Mouse (Mus musculus): Measurements from ENCODE around the gene Col6a3.
A peak's percentile ranks its signal among the peaks of the same experiment; 100 is the strongest.

Gene Col6a3

DNA sequence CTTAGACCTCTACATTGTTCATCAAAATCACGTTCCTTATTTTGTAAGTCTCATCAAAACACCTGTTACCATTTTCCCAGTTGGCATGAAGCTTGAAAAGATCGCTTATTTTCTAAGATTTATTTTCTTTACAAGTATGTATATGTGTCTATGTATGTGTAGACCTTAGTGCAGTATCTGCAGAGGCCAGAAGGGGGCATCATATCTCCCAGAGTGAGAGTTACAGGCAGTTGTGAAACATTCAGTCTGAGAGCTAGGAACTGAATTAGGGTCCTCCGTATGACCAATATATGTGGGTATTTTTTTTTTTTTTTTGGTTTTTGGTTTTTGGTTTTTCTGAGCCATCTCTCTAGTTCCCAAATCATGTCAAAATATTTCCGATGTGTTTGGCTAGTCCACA, 50.4 kb downstream of the Col6a3 start:
- no peak for DNase-seq

GRCm38 (mm10) chr1:90790925-90791324, 52.8 kb downstream of the Col6a3 start:
- no peak for DNase-seq

- DNase-seq: no peak
Measured at GRCm38 (mm10) chr1:90789506-90789905, 54.3 kb downstream of the Col6a3 start.

- no peak for DNase-seq
Measured at GRCm38 (mm10) chr1:90780446-90780845, 63.3 kb downstream of the Col6a3 start.

DNA sequence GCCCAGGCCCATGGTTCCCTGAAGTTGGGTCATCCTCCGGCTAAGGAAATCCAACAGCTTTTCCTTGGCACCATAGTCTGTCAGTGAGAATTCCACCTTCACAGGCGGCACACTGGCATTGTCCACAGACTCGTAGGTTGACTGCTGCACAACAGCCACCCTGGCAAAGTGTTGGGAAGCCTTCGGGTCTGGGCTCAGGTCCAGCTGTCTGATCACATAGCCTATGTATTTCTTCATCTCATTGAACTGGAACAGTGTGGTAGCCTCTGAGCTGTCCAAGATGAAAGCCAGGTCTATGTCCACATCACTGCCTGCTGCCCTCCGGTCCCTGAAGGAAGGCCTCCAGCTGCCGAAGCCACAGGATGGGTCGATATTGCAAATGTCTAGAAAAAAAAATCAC, 64.7 kb downstream of the Col6a3 start:
- DNase-seq: no peak

GRCm38 (mm10) chr1:90775477-90776241, 68.1 kb downstream of the Col6a3 start:
- DNase-seq: peak; percentile 21

GRCm38 (mm10) chr1:90771172-90771571, 72.6 kb downstream of the Col6a3 start:
- DNase-seq: no peak

GRCm38 (mm10) chr1:90770027-90770426, 73.7 kb downstream of the Col6a3 start:
- no peak for DNase-seq

DNA sequence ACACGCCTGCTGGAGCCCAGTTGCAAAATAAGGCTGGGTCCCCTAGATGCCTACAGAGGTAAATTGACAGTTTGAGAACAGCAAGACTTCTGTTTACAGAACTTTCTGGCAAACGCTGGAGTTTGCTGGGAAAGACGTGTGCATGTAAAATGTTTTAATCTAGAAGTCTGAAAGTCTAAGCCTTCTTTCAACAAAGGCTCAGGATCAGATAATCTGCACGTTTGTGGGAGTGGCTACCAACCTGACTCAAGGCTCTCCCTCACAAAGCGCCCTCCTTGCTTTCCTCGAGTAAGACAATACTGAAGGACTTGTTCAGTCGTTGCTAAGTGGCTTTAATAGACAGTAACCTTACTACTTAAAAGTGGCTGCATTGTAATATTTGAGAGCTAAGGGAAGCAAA, 74.5 kb downstream of the Col6a3 start:
- no peak for DNase-seq

GRCm38 (mm10) chr1:90758091-90758673, 85.6 kb downstream of the Col6a3 start:
- DNase-seq: no peak

GRCm38 (mm10) chr1:90753869-90754563, 89.8 kb downstream of the Col6a3 start:
- peak; percentile 44 for DNase-seq

DNA sequence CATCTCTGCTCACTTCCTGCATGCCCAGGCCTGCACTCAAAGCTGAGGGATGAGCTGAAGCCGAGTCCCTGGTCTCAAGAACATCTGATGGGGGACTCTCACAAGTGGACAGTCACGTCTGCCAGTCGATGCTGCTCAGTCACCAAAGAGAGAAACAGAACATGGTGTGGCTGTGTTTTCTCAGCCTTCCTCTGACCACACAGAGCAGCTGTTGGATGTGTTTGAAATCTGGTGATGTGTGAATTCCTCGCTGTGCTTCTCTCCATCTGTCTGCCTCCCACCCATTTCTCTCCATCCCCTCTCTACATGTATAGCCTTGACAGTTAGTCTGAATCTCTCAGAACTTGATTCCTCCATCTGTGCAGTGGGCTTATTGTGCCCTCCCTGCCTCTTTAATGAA, 92.5 kb downstream of the Col6a3 start:
- DNase-seq: no peak

DNA sequence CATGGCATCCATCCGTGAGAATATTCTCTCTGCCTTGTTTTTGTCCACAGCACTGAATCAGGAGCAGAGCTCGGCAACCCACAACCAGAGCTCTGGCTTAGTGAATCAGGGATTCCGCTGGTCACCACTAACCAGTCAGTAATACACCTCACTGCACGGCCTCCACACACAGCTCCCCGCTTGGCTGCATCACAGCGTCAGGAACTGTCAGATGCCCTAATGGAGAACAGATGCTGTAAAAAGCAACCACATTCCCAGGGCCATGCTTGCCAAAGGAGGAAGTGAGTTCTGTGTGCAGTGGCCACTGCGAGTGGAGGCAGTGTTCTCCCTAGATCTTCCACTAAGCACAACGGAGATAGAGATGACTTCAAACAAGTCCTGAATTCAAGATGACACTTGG, 93.6 kb downstream of the Col6a3 start:
- DNase-seq: no peak

- DNase-seq: peak; percentile 14
Measured at GRCm38 (mm10) chr1:90748544-90748943, 95.2 kb downstream of the Col6a3 start.

- DNase-seq: peak; percentile 26
Measured at GRCm38 (mm10) chr1:90743941-90744386, 99.8 kb downstream of the Col6a3 start.

DNA sequence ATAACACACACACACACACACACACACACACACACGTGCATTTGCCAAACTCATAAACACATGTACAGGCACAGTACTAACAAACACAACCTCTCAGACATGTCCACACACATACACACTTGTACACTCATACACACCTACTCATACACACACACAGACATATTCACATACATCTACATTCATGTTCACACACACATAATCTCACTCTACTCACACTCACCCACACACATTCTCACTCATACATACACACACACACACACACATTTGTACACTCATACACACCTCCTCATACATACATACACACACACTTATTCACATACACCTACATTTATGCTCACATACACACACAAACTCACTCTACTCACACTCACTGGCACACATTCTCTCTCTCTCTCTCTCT, 100.3 kb downstream of the Col6a3 start:
- DNase-seq: no peak

DNA sequence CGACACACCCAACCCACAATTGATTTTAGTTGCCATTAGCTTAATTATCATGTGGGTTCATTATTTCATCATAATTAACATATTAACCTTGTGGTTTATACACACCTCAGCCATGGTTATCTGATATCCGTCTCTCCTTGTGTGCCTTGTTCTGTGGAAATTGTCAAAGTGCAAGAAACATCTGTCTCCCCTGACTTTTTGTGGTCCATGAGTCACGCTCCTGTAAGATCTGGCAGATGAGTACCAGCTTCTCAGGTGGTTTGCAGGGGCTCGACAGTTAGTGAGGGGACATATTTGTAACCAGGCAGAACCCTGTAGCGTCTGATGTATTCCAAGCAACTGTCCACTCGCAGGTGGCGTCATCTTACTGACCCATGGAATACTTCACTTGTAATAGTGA, 101.1 kb downstream of the Col6a3 start:
- no peak for DNase-seq

DNA sequence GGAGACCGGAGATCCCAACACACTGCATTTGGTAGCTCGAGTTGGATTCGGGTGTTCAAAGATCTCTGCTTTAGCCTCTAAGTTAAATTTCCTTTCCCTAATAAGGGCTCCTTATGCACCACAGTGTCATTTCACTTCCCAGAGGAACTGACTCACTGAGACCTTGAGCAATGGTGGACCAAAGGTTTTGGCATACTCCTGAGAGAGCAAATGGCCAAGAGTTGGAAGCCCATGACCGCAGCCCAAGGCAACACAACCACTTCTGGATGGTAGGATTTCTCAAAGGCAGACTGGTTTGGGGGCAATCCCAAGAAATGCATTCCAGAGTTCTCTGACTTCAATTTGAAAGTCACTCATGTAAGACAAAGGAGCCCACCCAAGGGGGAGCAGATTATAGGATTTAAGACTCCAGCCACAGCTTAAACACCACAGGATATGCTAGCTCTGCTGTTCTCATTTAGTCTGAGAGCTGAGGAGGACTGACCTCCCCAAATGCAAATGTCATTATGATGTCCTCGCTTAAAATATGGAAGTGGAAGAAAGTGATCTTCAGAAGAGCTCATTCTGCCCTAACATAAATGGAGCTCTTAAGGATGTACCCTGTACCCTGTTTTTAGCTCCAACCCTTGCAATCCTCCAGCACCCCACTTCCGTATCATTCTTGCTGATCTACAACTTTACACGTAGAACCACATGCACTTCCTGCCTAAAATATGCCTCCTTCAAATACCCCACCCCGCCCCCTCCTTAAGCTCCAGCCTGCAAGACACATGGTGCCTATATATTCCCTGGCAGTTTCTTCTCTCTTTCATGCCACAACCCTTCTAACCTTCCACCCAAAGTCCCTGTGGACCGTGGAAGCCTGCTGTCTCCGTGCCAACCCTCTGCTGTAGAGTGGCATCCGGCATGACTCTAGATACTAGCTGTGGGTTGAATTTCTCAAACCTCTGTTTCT, 103.3 kb downstream of the Col6a3 start:
- no peak for DNase-seq

DNA sequence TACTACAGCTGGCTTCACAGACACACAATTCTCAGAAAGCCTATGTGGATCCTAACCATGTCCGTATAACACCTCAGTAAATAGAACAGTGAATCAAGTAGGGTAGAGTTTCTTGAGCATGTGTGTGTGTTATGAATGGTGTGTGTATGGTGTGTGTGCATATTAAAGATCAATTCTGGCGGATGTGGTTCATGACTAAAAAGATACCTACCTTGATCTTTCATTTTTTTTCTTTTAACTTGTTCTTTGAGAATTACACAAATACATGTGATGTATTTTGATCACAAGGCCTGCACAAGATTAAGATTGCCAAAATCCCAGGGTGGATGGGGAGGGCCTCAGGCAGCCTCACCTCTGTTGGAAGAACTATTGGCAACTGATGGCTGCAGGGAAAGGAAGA, 104.9 kb downstream of the Col6a3 start:
- DNase-seq: no peak

GRCm38 (mm10) chr1:90729466-90729865, 114.3 kb downstream of the Col6a3 start:
- no peak for DNase-seq

- no peak for DNase-seq
Measured at GRCm38 (mm10) chr1:90723754-90724153, 120.0 kb downstream of the Col6a3 start.

GRCm38 (mm10) chr1:90723325-90723724, 120.4 kb downstream of the Col6a3 start:
- no peak for DNase-seq

- DNase-seq: no peak
Measured at GRCm38 (mm10) chr1:90722021-90722420, 121.8 kb downstream of the Col6a3 start.
